Mouse (Mus musculus) cerebellum, adult 2 months (tissue): ENCODE measurements around the gene Pabpn1l. TPM values are rescaled to one million over a fixed set of nuclear protein-coding genes. Genes with fewer than 3 reads are reported as not detected.
"Not testable (repeated sequence)": the region's sequence is repeated elsewhere in the genome, so short reads cannot be mapped to it uniquely, and the experiment has no call there.

Source experiments
- DNase-seq, 2 experiments: peaks; one replicate each; pipeline ENCODE4 v3.0.0; 2021
- H3K27ac ChIP-seq: fragments of 200-500 bp; 2 replicates; pipeline ENCODE4 v1.5.1; 2012; ENCODE audit warnings: low read length, control low read depth, inconsistent platforms; ENCODE audit not compliant: insufficient read depth
- H3K27me3 ChIP-seq: fragments of 200-500 bp; 2 replicates; pipeline ENCODE4 v1.6.1; 2012; ENCODE audit warnings: inconsistent platforms, mild to moderate bottlenecking, low read length, moderate library complexity; ENCODE audit not compliant: control insufficient read depth, insufficient read depth
- H3K4me1 ChIP-seq: fragments of 200-500 bp; 2 replicates; pipeline ENCODE4 v1.6.1; 2011; ENCODE audit warnings: low read length; ENCODE audit not compliant: control insufficient read depth, insufficient read depth
- H3K4me3 ChIP-seq: fragments of 200-500 bp; replicated peaks from 2 replicates; pipeline ENCODE3; 2011; ENCODE audit warnings: mild to moderate bottlenecking, low read depth, low read length, control low read depth; ENCODE audit not compliant: insufficient read depth
- CTCF ChIP-seq: fragments of 200-500 bp; IDR thresholded peaks from 2 replicates; pipeline ENCODE4 v1.5.1; 2011; ENCODE audit warnings: low read depth, mild to moderate bottlenecking, control low read depth, low read length, moderate library complexity, borderline replicate concordance; ENCODE audit not compliant: insufficient read depth
- POLR2A ChIP-seq: fragments of 200-500 bp; IDR thresholded peaks from 2 replicates; pipeline ENCODE4 v1.6.1; 2011; ENCODE audit warnings: low read length, control low read depth, borderline replicate concordance; ENCODE audit not compliant: insufficient read depth
- WGBS: fragments of 180-500 bp; shearing (Covaris S2); methylation state at CpG from one replicate; pipeline ENCODE4 v1.1.7; 2018; 5-methylcytosine and 5-hydroxymethylcytosine counted together
- polyA plus RNA-seq: library from polyadenylated mRNA; depleted of rRNA; stranded (reverse); fragments of >200 nt; gene quantifications from 2 replicates; pipeline ENCODE4 v1.2.3, GENCODE M21; 2012

Gene Pabpn1l
- polyA plus RNA-seq, 1 experiment, result not detected

GRCm38 (mm10) chr8:122635878-122636802 lies 13.6 kb upstream of the Pabpn1l start:
- H3K27ac ChIP-seq, result no peak overlapping the region
- H3K4me3 ChIP-seq, result no peak overlapping the region
- no peaks in the 10 kb centered on the region for H3K27me3 ChIP-seq
- no peak for TF ChIP-seq POLR2A
- no peak for TF ChIP-seq CTCF
- H3K4me1 ChIP-seq, result peaks cover 46% of the 10 kb centered on the region
- 75% methylated on average over 14 of the region's 14 CpGs for WGBS
- no peak for DNase-seq

GRCm38 (mm10) chr8:122633205-122633604 lies 10.7 kb upstream of the Pabpn1l start:
- no peak; the same call in 1 of the 2 replicates for TF ChIP-seq CTCF
- no peak for TF ChIP-seq POLR2A
- H3K4me1 ChIP-seq, result peaks cover 23% of the 10 kb centered on the region
- H3K27ac ChIP-seq, result no peak overlapping the region
- WGBS, result 20% methylated on average over 14 of the region's 14 CpGs
- peak; percentile 65 to 76 for DNase-seq
- no peak overlapping the region for H3K4me3 ChIP-seq
- no peaks in the 10 kb centered on the region for H3K27me3 ChIP-seq

GRCm38 (mm10) chr8:122632134-122632533 lies 9.6 kb upstream of the Pabpn1l start:
- not testable (repeated sequence) for H3K27me3 ChIP-seq, H3K4me3 ChIP-seq, H3K27ac ChIP-seq, DNase-seq
- 64% methylated on average over 3 of the region's 3 CpGs for WGBS
- H3K4me1 ChIP-seq, result peaks cover 25% of the 10 kb centered on the region

- no peak overlapping the region for H3K27ac ChIP-seq
- DNase-seq, result no peak
- H3K4me3 ChIP-seq, result no peak overlapping the region
- 38% methylated on average over 22 of the region's 22 CpGs for WGBS
- H3K27me3 ChIP-seq, result no peaks in the 10 kb centered on the region
- TF ChIP-seq POLR2A (no peak), CTCF (no peak)
- H3K4me1 ChIP-seq, result peaks cover 25% of the 10 kb centered on the region
Measured at GRCm38 (mm10) chr8:122630696-122631095, 8.2 kb upstream of the Pabpn1l start.

GRCm38 (mm10) chr8:122629388-122629787 lies 6.8 kb upstream of the Pabpn1l start:
- TF ChIP-seq CTCF (no peak), POLR2A (no peak)
- WGBS, result 59% methylated on average over 10 of the region's 10 CpGs
- H3K27me3 ChIP-seq, result no peaks in the 10 kb centered on the region
- no peak for DNase-seq
- H3K4me3 ChIP-seq, result no peak overlapping the region
- no peak overlapping the region for H3K27ac ChIP-seq
- H3K4me1 ChIP-seq, result peaks cover 26% of the 10 kb centered on the region

GRCm38 (mm10) chr8:122626896-122627295 lies 4.4 kb upstream of the Pabpn1l start:
- peak in 1 of 2 experiments; percentile 49 for DNase-seq
- Histone ChIP-seq H3K27ac (no peak overlapping the region), H3K4me3 (no peak overlapping the region), H3K27me3 (no peaks in the 10 kb centered on the region), H3K4me1 (peaks cover 23% of the 10 kb centered on the region)
- WGBS, result 29% methylated on average over 2 of the region's 2 CpGs
- TF ChIP-seq POLR2A, result no peak
- no peak for TF ChIP-seq CTCF

GRCm38 (mm10) chr8:122625811-122626210 lies 3.3 kb upstream of the Pabpn1l start:
- no peak overlapping the region for H3K4me3 ChIP-seq
- DNase-seq, result no peak
- 58% methylated on average over 9 of the region's 9 CpGs for WGBS
- TF ChIP-seq CTCF (no peak), POLR2A (no peak)
- no peaks in the 10 kb centered on the region for H3K27me3 ChIP-seq
- H3K4me1 ChIP-seq, result peaks cover 21% of the 10 kb centered on the region
- no peak overlapping the region for H3K27ac ChIP-seq

- no peak overlapping the region for H3K27ac ChIP-seq
- no peak for TF ChIP-seq CTCF
- TF ChIP-seq POLR2A, result no peak
- peak in 1 of 2 experiments; percentile 27 for DNase-seq
- H3K4me3 ChIP-seq, result no peak overlapping the region
- 78% methylated on average over 5 of the region's 5 CpGs for WGBS
- H3K27me3 ChIP-seq, result no peaks in the 10 kb centered on the region
- H3K4me1 ChIP-seq, result peaks cover 19% of the 10 kb centered on the region
Measured at GRCm38 (mm10) chr8:122624653-122625052, 2.1 kb upstream of the Pabpn1l start.
